Mouse (Mus musculus): ENCODE results near the gene Fam102b. TPM values are rescaled to one million over a fixed set of nuclear protein-coding genes. Genes with fewer than 3 reads are reported as not detected.
A peak's percentile ranks its signal among the peaks of the same experiment; 100 is the strongest.

Gene Fam102b
- polyA plus RNA-seq, 1 experiment from 2014 or later, result 12.3 TPM

GRCm38 (mm10) chr3:108974920-108975485 is 52.4 kb downstream of the Fam102b start:
- no peak overlapping the region for H3K4me3 ChIP-seq
- no peak overlapping the region for H3K27ac ChIP-seq
- no peak overlapping the region for H3K4me2 ChIP-seq
- no peaks in the 10 kb centered on the region for H3K27me3 ChIP-seq
- WGBS, result 82% methylated on average over 15 of the region's 15 CpGs
- H3K9ac ChIP-seq, result no peak overlapping the region
- no peak for ATAC-seq (ENCODE audit: insufficient number of reproducible peaks, low FRiP score, low TSS enrichment, low read depth)
- no peaks in the 10 kb centered on the region for H3K4me1 ChIP-seq
- H3K9me3 ChIP-seq, result no peaks in the 10 kb centered on the region
- H3K36me3 ChIP-seq, result peaks cover 57% of the 10 kb centered on the region

DNA sequence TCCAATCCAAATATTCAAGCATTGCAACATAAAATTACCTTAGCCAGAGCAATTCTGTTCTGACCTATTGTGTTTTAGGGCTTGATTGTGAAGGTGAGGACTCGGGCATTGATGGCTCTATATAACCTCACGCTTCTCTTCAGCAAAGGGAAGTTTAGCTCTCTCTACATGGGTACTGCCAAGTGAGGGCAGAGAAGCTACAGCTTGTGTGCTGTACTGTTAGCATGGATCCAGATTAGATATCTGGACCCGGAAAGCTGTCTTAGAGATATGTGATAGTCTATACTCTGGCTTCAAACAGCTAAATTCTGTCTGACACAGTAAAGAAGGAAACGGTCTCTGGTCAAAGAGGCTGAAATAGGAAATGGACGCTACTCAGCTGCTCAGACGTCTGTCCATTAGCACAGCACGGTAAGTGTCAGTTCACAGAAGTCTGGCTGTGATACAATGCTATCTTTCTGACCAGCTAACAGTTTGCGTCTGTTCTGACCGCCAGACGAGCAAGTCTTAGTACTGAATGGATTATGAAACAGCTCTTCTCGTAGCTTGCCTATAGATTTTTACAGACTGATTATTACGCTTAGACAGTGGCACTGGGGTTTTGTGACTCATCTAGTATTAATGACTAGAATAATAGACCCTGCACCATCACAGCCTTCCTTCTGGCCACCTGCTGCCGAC is 53.3 kb downstream of the Fam102b start:
- WGBS, result 82% methylated on average over 13 of the region's 13 CpGs
- Histone ChIP-seq H3K4me2 (no peak overlapping the region), H3K4me1 (no peaks in the 10 kb centered on the region), H3K27me3 (no peaks in the 10 kb centered on the region), H3K9ac (no peak overlapping the region), H3K27ac (no peak overlapping the region), H3K4me3 (no peak overlapping the region), H3K36me3 (peaks cover 48% of the 10 kb centered on the region), H3K9me3 (no peaks in the 10 kb centered on the region)
- no peak for ATAC-seq (ENCODE audit: insufficient number of reproducible peaks, low FRiP score, low TSS enrichment, low read depth)

- H3K4me2 ChIP-seq, result no peak overlapping the region
- H3K27ac ChIP-seq, result no peak overlapping the region
- no peaks in the 10 kb centered on the region for H3K9me3 ChIP-seq
- WGBS, result 95% methylated on average over 3 of the region's 3 CpGs
- 0 out of 2 replicates have a peak, but pooled peaks cover 2% of the 10 kb centered on the region for H3K4me1 ChIP-seq
- no peaks in the 10 kb centered on the region for H3K27me3 ChIP-seq
- H3K9ac ChIP-seq, result no peak overlapping the region
- H3K4me3 ChIP-seq, result no peak overlapping the region
- ATAC-seq (ENCODE audit: insufficient number of reproducible peaks, low FRiP score, low TSS enrichment, low read depth), result no peak
- H3K36me3 ChIP-seq, result 0 out of 2 replicates have a peak, but pooled peaks cover 5% of the 10 kb centered on the region
Measured at GRCm38 (mm10) chr3:108966051-108966450, 61.4 kb downstream of the Fam102b start.

DNA sequence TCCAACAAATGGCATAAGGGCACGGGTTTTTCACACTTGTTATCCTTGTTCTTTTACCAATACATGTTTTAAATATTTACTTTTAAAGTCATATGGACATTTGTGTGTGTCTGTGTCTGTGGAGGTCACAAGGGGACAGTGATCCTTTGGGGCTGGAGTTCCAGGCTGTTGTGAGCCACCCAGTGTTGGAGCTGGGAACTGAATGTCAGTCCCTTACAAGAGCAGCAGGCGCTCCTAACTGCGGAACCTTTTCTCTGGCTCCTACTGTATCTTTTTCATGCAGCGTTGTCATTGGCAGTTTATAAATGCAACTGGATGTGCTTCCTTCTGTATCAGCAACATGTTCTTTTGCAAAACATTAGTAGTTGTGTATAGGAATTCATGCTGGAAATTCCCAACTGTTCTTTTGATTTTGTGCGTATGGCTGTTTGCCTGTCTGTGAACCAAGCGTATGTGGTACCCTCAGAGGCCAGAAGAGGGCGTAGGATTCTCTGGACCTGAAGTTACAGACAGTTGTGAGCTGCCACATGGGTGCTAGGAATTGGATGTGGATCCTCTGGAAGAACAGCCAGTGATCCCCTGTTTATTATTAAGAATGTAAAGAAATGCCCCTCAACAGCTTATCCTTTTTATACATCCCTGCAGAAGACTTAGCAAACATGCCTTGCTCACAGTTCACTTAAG is 62.9 kb downstream of the Fam102b start:
- no peak overlapping the region for H3K4me3 ChIP-seq
- H3K9ac ChIP-seq, result no peak overlapping the region
- no peaks in the 10 kb centered on the region for H3K36me3 ChIP-seq
- WGBS, result 78% methylated on average over 7 of the region's 7 CpGs
- peaks cover 7% of the 10 kb centered on the region for H3K4me1 ChIP-seq
- H3K27ac ChIP-seq, result no peak overlapping the region
- ATAC-seq (ENCODE audit: insufficient number of reproducible peaks, low FRiP score, low TSS enrichment, low read depth), result no peak
- no peak overlapping the region for H3K4me2 ChIP-seq
- no peaks in the 10 kb centered on the region for H3K27me3 ChIP-seq
- H3K9me3 ChIP-seq, result no peaks in the 10 kb centered on the region

DNA sequence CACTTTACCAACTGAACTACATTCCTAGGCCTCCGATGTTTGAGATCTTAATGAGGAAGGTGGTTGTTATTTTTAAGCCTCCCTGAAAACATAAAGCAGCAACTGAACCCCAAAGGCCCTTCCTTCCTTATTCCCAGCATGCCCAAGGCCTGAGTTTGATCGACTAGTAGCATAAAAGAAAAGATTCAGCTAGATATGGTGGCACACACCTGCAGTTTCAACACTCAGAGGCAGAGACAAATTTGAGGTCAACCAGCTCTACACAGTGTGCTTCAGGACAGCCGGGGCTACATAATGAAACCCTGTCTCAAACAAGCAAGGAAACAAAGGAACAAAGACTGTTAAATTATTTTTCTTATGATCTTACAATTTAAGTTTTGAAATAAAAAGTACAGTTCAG is 63.6 kb downstream of the Fam102b start:
- H3K4me1 ChIP-seq, result peaks cover 7% of the 10 kb centered on the region
- WGBS, result 67% methylated on average over 3 of the region's 3 CpGs
- H3K9ac ChIP-seq, result no peak overlapping the region
- no peak overlapping the region for H3K4me2 ChIP-seq
- no peaks in the 10 kb centered on the region for H3K36me3 ChIP-seq
- no peaks in the 10 kb centered on the region for H3K9me3 ChIP-seq
- H3K27ac ChIP-seq, result no peak overlapping the region
- no peak overlapping the region for H3K4me3 ChIP-seq
- no peak for ATAC-seq (ENCODE audit: insufficient number of reproducible peaks, low FRiP score, low TSS enrichment, low read depth)
- no peaks in the 10 kb centered on the region for H3K27me3 ChIP-seq

GRCm38 (mm10) chr3:108963278-108963677 is 64.1 kb downstream of the Fam102b start:
- Histone ChIP-seq H3K4me1 (peaks cover 7% of the 10 kb centered on the region), H3K27ac (no peak overlapping the region), H3K27me3 (no peaks in the 10 kb centered on the region), H3K4me3 (no peak overlapping the region), H3K4me2 (no peak overlapping the region), H3K9ac (no peak overlapping the region), H3K9me3 (no peaks in the 10 kb centered on the region), H3K36me3 (no peaks in the 10 kb centered on the region)
- 60% methylated on average over 3 of the region's 3 CpGs for WGBS
- no peak for ATAC-seq (ENCODE audit: insufficient number of reproducible peaks, low FRiP score, low TSS enrichment, low read depth)

GRCm38 (mm10) chr3:108961655-108962054 is 65.8 kb downstream of the Fam102b start:
- Histone ChIP-seq H3K27me3 (no peaks in the 10 kb centered on the region), H3K4me2 (no peak overlapping the region)
- ATAC-seq (ENCODE audit: insufficient number of reproducible peaks, low FRiP score, low TSS enrichment, low read depth), result no peak

DNA sequence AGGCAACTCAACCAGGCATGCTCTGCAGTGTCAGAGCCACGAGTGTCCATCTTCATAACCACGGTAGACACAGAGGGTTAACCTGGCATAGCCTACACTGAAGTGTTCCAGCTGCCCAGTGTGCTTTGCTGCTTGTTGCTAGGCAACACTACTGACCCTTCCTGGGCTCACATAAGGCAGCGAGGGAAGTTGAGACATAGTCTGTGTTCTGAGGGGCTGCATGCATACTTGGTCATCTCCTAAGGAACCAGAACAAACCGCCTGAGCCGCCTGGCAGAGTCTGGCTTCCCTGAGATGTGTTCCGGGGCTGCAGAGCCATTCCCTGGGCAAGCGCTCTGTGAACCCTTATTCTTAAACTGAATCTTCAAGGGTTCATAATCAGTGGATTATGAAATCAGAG is 66.2 kb downstream of the Fam102b start:
- Histone ChIP-seq H3K4me2 (no peak overlapping the region), H3K27me3 (no peaks in the 10 kb centered on the region), H3K27ac (no peak overlapping the region), H3K4me1 (peaks cover 7% of the 10 kb centered on the region), H3K9ac (no peak overlapping the region), H3K36me3 (no peaks in the 10 kb centered on the region), H3K4me3 (no peak overlapping the region), H3K9me3 (no peaks in the 10 kb centered on the region)
- ATAC-seq (ENCODE audit: insufficient number of reproducible peaks, low FRiP score, low TSS enrichment, low read depth), result 0 out of 2 replicates have a peak, but pooled peaks have one; percentile 52
- 62% methylated on average over 7 of the region's 7 CpGs for WGBS

More at GRCm38 (mm10) chr3:108961655-108962054, 65.8 kb downstream of the Fam102b start:
- WGBS, result 58% methylated on average over 6 of the region's 6 CpGs
- Histone ChIP-seq H3K27ac (no peak overlapping the region), H3K4me1 (peaks cover 7% of the 10 kb centered on the region), H3K4me3 (no peak overlapping the region), H3K9ac (no peak overlapping the region), H3K9me3 (no peaks in the 10 kb centered on the region), H3K36me3 (no peaks in the 10 kb centered on the region)

DNA sequence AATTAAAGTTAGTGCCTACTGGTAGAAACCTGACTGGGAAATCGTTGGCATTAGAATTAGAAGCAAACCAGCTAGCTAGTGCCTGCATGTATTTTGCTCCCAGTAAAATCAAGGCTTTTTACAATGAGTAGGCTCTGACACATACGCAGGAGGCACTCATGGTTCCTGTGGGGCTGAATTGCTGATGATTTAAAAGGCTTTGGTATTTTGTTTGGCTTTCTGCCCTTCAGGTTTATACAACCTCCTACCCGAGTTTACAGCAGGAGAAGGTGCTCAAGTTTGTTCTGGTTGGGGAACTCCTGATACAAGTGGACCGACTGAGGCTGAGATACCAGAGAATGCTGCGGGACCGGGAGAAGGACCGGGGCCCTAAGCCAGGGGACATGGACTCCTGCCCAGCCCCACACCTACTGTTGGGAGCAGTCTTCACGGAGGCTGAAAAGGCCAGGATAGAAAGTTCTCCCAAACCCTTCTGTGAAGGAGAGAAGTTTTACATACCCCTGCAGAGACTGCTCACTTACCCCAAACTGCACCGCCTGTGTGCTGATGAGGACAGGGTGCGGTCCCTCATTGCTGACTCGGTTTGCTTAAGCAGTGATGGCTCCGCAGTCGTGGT is 67.6 kb downstream of the Fam102b start:
- no peaks in the 10 kb centered on the region for H3K9me3 ChIP-seq
- H3K9ac ChIP-seq, result no peak overlapping the region
- no peak for ATAC-seq (ENCODE audit: insufficient number of reproducible peaks, low FRiP score, low TSS enrichment, low read depth)
- H3K27me3 ChIP-seq, result no peaks in the 10 kb centered on the region
- H3K4me2 ChIP-seq, result no peak overlapping the region
- peaks cover 7% of the 10 kb centered on the region for H3K4me1 ChIP-seq
- H3K36me3 ChIP-seq, result no peaks in the 10 kb centered on the region
- H3K27ac ChIP-seq, result no peak overlapping the region
- no peak overlapping the region for H3K4me3 ChIP-seq
- WGBS, result 59% methylated on average over 13 of the region's 13 CpGs

DNA sequence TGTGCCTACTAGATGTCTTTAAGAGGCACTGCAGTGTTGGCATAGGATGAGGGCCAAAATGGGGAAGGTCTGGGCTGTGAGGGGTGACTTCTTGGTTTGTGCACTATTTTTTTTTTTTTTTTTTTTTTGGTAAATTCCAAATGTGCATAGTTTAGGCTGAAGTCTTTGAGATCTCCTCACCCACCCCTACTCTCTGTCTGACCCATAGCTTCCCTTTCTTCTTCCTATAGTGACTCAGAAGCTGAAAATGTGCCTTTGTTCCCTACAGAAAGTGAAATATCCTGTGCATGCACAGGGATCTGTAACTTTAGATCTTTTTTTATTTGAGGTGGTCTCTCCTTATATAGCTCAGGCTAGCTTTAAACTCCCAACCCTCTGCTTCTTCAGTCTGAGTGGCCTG is 69.4 kb downstream of the Fam102b start:
- H3K27me3 ChIP-seq, result no peaks in the 10 kb centered on the region
- ATAC-seq (ENCODE audit: insufficient number of reproducible peaks, low FRiP score, low TSS enrichment, low read depth), result no peak
- no peaks in the 10 kb centered on the region for H3K9me3 ChIP-seq
- no peak overlapping the region for H3K4me2 ChIP-seq
- no peaks in the 10 kb centered on the region for H3K36me3 ChIP-seq
- no peak overlapping the region for H3K4me3 ChIP-seq
- H3K4me1 ChIP-seq, result peaks cover 7% of the 10 kb centered on the region
- no peak overlapping the region for H3K27ac ChIP-seq
- H3K9ac ChIP-seq, result no peak overlapping the region

- Histone ChIP-seq H3K9ac (no peak overlapping the region), H3K27me3 (no peaks in the 10 kb centered on the region), H3K4me2 (no peak overlapping the region), H3K9me3 (no peaks in the 10 kb centered on the region), H3K36me3 (no peaks in the 10 kb centered on the region), H3K4me3 (no peak overlapping the region), H3K27ac (no peak overlapping the region), H3K4me1 (peaks cover 4% of the 10 kb centered on the region; the same call in 1 of the 2 replicates)
- 87% methylated on average over 10 of the region's 10 CpGs for WGBS
- no peak for ATAC-seq (ENCODE audit: insufficient number of reproducible peaks, low FRiP score, low TSS enrichment, low read depth)
Measured at GRCm38 (mm10) chr3:108940996-108941395, 86.4 kb downstream of the Fam102b start.
